Mouse (Mus musculus) cerebellum, adult 18-20 months (tissue): ENCODE data around the gene Tigd3.

Experiments
- DNase-seq, 2 experiments: peaks; one replicate each; pipeline ENCODE4 v3.0.0; 2021

Gene Tigd3

DNA sequence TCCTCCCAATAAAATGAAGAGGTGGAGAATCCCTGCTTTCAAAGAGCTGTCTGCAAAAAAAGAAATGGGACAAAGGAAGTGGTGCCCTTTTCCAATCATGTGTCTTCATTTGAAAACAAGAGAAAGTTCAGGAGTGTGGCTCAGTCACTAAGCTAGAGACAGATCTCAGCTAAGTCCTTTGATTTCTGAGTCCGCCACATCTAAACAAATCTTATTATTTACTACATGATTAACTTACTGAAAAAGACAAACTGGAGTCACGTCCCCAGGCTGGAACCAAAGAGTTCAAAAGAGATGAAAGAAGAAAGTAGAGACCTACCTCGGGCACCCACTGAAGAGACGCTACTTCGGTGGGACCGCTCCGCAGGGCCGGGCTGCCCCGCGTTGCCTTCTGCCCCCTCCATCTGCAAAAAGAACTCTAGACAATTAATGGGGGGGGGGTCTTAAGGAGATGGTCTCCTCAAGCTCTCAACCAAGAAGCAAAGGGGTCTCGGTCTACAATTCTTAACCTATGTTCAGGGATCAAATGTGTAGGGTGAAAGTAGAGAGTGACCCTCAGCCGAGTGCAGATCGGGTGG lies 19.5 kb downstream of the Tigd3 start:
- no peak for DNase-seq

- no peak for DNase-seq
These were observed 20.9 kb downstream of the Tigd3 start for GRCm38 (mm10) chr19:5872931-5873556.

DNA sequence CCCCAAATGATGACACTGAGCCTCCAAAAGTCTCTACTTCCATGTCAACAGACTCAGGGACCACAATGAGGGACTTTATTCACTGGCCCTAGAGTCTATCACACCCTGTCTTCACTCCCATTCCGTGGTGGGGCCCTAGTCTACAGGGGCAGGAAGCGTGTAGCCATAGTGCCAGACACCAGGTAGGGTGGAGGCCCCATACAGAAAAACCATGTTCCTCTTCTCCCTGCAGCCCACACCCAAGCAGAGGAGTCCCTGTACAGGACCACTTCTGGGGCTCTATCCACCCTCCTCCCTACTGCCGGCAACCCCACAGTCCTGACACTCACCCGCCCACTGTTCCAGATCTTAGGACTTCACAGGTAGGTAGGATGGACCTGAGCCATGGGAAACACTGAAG lies 21.4 kb downstream of the Tigd3 start:
- DNase-seq = no peak

DNA sequence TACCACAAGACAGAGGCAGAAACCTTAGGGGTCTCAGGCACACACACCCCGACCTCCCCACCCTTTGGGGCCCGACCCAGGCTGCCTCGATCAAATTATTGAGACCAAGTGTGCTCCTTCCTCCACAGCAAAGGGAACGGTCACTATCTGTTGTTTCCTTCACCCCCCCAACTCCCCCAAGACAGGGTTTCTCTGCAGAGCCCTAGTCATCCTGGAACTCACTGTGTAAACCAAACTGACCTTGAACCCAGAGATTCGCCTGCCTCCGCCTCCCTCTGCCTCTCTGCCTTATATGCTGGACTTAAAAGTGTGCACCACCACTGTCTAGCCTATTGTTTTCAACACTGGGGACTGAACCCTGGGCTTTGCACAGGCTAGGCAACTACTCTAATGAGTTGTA lies 22.3 kb downstream of the Tigd3 start:
- no peak for DNase-seq

DNA sequence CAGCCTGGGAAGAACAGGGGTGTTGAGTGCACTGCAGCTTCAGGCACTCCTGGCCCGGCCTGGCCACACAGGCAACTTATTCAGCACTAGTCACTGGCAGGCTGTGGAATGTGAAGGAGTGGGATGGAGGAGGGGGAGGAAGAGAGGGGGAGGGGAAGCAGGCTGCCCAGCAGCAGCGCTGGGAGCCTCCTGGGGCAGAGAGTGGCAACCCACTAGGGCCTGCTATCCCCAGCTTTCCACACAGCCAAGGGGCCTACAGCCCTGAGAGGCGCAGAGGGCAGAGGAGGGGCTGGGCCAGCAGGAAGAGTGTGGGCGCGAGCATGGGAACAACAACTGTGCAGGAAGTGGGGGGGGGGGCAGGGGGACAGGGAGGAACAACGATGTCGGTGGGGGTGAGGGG lies 22.7 kb downstream of the Tigd3 start:
- no peak for DNase-seq

DNA sequence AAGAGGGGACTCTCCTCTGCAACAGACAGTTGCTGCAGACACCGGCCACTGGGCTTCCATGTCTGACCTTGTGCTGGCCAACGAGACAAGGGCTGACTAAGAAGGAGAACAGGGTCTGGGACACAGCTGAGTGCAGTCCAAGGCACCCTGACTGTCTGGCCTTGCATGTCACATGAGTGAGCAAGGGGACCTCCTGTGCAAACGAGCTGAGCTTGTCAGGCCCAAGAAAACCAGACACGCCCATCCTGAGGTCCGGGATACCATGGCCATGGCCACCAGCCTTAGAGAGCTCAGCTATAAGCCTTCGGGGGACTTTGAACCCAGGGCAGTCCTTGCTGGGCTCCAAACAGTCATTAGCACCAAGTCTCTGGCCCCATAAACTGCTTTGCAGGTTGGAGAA lies 25.9 kb downstream of the Tigd3 start:
- DNase-seq = no peak

DNA sequence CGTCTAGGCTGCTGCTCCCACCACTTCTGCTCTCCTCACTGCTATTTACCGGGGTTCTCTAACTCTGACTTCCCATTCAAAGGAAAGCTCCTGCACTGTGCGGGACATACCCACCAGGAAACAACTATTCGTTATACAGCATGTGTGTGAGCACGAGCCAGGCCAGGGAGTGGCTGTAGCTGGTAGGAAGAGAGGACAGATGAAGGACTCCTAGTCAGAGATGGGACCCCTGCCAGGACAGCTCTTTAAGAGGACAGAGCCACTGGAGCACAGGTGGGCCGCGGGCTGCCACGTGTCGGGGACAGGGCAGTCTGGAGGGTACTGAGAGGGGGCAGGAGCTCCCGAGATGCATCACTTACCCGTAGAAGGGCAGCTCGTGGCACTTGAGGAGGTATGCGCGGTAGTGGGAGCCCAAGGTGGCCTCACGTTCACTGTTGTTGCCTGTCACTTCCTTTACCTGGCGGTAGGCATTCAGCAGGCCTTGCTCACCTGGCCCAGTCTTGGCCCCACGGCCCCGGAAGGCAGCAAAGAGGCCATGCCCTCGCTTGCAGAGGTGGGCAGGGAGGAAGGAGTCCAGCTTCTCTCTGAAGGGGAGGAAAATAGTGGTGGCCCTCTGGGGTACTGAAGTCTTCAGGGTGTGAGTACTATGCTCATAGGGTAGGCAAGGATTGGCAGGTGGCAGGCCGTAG lies 29.1 kb downstream of the Tigd3 start:
- no peak for DNase-seq

DNA sequence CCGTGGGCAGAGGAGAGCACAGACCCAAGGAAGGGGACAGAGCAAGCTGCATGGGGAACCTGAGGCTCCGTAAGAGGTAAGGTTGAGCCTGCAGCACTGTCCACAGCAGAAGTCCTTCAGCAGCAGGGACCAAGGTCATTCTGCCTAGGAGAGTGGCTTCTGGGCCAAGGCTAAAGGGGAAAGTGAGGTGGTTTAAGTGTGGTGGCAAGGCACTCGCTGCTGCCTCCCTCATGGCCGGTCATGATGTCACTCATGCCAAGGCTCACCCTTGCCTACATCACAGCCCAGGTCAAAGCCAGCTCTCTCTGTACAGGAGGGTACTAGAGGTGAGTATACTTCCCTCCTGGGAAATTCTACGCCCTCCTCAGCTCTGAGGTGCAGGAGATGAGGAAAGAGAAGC lies 30.2 kb downstream of the Tigd3 start:
- DNase-seq = no peak

GRCm38 (mm10) chr19:5862335-5863085 lies 31.4 kb downstream of the Tigd3 start:
- DNase-seq = peak; percentile 34 to 39

- no peak for DNase-seq
These were observed 37.3 kb downstream of the Tigd3 start for GRCm38 (mm10) chr19:5856604-5857003.

DNA sequence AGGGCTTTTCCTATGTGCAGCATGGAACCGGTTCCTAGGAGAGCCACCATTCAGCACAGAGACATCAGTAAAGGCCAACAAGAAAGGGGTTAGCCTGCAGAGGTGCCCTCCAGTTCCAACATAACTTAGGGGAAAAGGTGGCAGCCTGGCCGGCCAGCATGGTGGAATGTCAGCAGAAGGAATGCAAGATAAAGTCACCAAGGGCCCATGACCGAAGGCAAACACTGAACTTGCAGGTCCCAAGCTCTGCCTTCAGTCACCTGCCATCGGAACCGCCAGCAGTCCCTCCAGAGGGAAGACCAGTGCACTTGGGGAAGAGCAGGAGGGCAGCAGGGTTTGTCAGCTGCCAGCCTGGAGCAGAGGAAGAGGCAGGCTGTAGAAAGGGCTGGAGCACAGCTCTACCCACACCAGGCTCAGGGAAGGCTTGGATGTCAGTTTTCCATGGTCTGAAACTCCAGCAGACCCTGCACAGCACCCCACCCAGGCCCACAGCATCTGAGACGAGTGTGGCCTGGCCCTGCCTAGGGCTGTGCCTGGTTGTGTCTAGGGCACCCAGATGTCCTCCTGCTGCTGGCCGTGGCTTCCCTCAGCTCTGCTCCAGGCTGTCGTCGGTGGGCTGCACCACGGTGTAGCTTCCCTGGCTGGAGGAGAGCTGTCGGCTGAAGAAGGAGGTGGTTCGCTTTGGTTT lies 41.8 kb downstream of the Tigd3 start:
- no peak for DNase-seq

DNA sequence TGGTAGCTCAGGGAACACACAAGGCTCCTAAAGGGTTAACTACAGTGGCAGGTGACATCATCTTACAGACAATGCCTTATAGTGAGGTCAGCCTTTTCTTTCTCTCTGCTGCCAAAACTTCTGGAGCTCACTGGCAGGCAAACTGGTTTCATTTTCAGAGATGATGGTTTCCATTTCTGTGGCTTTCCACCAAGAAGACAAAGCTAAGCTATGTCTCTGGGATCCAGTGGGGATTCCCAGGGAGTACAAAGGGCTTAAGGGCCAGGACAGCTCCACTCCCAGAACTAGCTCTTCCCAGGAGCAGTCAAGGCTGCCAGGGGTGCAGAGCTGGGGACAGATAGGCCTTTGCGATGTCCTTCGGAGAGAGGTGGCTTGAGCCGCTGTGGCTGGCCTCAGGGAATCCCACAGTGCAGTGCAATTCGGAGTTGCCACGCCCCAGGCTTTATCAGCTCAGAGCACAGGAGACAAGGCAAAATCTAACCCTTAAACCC lies 42.4 kb downstream of the Tigd3 start:
- DNase-seq = no peak

DNA sequence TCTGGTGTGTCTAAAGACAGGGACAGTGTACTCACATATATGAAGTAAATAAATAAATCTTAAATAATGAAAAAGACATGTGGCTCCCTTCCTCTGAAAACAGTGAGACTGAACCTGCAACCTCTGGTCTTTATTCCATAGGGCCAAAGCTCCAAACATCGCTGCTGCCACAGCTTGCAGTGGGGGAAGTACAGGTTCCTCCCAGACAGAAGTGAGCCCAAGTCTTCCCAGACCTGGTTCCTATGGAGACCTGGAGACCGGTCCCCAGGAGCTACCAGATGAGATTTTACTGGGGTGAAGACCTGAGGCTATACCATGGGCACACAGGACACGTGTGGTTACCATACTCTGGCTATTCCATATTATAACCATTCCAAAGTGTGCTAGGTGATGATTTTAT lies 43.1 kb downstream of the Tigd3 start:
- no peak for DNase-seq

GRCm38 (mm10) chr19:5849843-5850527 lies 44.0 kb downstream of the Tigd3 start:
- DNase-seq = peak; percentile 93 to 96

GRCm38 (mm10) chr19:5848826-5849672 lies 44.9 kb downstream of the Tigd3 start:
- DNase-seq = peak; percentile 66 to 73

- DNase-seq = peak; percentile 74 to 75
These were observed 45.7 kb downstream of the Tigd3 start for GRCm38 (mm10) chr19:5848032-5848825.

- DNase-seq = peak; percentile 47 to 62
These were observed 46.6 kb downstream of the Tigd3 start for GRCm38 (mm10) chr19:5847306-5847796.

DNA sequence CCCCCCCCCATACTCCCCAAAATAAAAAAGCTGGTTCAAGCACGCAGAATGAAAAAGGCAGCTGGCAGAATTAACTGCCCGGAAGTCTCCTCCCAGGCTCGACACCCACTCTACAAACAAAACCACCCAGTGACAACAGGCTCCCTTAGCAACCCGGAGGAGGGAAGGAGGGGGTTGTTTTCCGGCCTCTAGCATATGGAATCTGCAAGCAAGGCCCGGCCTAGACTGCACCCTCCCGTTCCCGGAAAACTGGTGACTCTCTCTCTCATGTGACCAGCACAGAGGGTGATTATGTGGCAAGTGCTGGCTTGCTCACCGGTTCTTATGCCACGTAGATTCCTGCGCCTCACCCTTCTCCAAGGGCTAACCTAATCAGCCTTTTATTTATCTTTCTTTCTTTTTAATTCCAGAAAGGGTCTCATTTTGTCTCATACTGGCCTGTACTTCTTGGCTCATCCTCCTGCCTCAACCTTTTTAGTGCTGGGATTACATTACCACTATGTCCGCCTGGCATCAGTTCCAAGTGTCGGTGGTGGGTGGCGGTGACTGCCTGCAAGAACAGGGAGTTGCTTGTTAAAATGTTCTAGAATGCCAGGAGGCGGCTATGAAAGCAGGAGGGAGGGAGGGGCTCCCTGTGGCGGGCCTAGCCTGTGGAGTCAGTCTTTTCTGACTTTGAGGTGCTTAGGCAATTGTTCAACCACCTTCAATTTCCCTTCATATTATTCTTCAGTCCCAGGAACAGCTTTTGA lies 47.2 kb downstream of the Tigd3 start:
- DNase-seq = peak; percentile 84 to 94

- peak; percentile 44 to 63 for DNase-seq
These were observed 47.8 kb downstream of the Tigd3 start for GRCm38 (mm10) chr19:5846154-5846553.
